Mouse (Mus musculus) layer of hippocampus, adult 6 months (tissue): ENCODE results near the gene Scamp5. TPM values are rescaled to one million over a fixed set of nuclear protein-coding genes. Genes with fewer than 3 reads are reported as not detected.

Experiments
- long read RNA-seq, 2 experiments: library from polyadenylated mRNA; unstranded; transcript quantifications; one replicate each; pipeline ENCODE4 v2.0.0; 2019 to 2020
- polyA plus RNA-seq: library from polyadenylated mRNA; unstranded; fragments of <200 nt; fragmentation: Nextera tagmentation; gene quantifications from 2 replicates; pipeline ENCODE4 v1.2.3, GENCODE M21; 2021

The Scamp5 gene
- polyA plus RNA-seq: 200 and 265 TPM in 2 replicates
- long read RNA-seq, experiment 1, transcript Scamp5-201 (7 exons, 3,225 nt): major isoform, 52 of 153 reads
- long read RNA-seq, experiment 1, transcript Scamp5-203 (7 exons, 1,025 nt): minor isoform, 24 of 153 reads
- long read RNA-seq, experiment 1, partial matches to known transcripts: 4 of 153 reads
- long read RNA-seq, experiment 1, other reads (novel, unspliced or antisense): 71 of 153 reads
- long read RNA-seq, experiment 2, transcript Scamp5-203 (7 exons, 1,025 nt): minor isoform, 193 of 1,031 reads
- long read RNA-seq, experiment 2, transcript Scamp5-201 (7 exons, 3,225 nt): major isoform, 378 of 1,031 reads
- long read RNA-seq, experiment 2, transcript Scamp5-205 (4 exons, 790 nt): minor isoform, 7 of 1,031 reads
- long read RNA-seq, experiment 2, partial matches to known transcripts: 26 of 1,031 reads
- long read RNA-seq, experiment 2, other reads (novel, unspliced or antisense): 427 of 1,031 reads

GRCm38 (mm10) chr9:57467896-57468549 lies at the start of gene Scamp5:
Gene Scamp5, minus strand, starts transcription at chr9:57468060.

DNA sequence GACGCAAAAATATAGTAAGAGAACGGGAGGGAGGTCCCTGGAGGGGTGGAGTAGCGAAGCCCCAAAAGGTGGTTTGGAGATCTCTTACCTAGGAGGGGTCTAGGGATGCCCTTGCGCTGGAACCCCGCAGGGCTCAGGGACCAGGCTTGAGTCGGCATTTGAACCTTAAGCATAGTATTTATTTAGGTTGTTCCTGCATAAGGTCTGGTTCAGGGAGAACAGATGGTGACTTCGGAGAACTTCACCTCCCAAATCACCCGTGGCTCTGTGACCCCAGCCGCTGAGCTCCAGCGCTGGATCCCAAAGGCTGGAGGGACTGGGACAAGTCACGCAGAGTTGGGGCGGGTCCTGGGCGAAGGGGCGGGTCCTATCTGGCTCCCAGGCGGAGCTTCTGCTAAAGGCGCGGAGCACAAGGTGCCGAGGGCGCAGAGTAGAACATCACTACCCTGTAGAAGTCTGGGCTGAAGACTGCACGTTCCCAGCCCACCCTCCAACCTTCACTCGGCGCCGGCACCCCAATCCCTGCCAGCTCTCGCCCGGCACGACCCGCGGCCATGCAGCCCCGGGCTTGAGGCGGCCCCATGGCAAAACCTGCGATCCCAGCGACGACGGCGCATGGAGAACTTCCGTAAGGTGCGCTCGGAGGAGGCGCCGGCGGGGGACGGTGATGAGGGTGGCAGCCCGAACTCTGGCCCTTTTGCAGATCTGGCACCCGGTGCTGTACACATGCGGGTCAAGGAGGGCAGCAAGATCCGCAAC lies 35.9 kb upstream of the Scamp5 start, which contains the start of gene Rpp25:
Gene Rpp25, plus strand, starts transcription at position 405 of the 759 bp plus-strand sequence.

GRCm38 (mm10) chr9:57439522-57440295 lies 28.2 kb downstream of the Scamp5 start, which contains the start of gene Ppcdc:
Gene Ppcdc, minus strand, starts transcription at chr9:57440124.

Other genes starting within 250 kb of the Scamp5 start
- gene Trcg1, start 231.5 kb downstream of the Scamp5 start, polyA plus RNA-seq: 0.05 TPM in 1 of 2 replicates, not detected in the other
- 6.9 and 7.8 TPM in 2 replicates for gene 1700017B05Rik, start 205.4 kb downstream of the Scamp5 start, polyA plus RNA-seq
- gene Ppcdc, start 27.9 kb downstream of the Scamp5 start, polyA plus RNA-seq: 16.6 and 17.1 TPM in 2 replicates
- 17.8 and 20.5 TPM in 2 replicates for gene Rpp25, start 36.0 kb upstream of the Scamp5 start, polyA plus RNA-seq
- gene Cox5a, start 53.2 kb upstream of the Scamp5 start, polyA plus RNA-seq: 1,316 and 1,331 TPM in 2 replicates
- 9.8 and 11.6 TPM in 2 replicates for gene Fam219b, start 69.5 kb upstream of the Scamp5 start, polyA plus RNA-seq
- gene Mpi, start 84.7 kb upstream of the Scamp5 start, polyA plus RNA-seq: 49.3 and 50.8 TPM in 2 replicates
- 33.9 and 37.4 TPM in 2 replicates for gene Scamp2, start 92.9 kb upstream of the Scamp5 start, polyA plus RNA-seq
- gene Ulk3, start 121.4 kb upstream of the Scamp5 start, polyA plus RNA-seq: 7.0 and 9.7 TPM in 2 replicates
- gene Cplx3, start 138.2 kb upstream of the Scamp5 start, polyA plus RNA-seq: 3.6 and 6.0 TPM in 2 replicates
- gene Lman1l, start 152.7 kb upstream of the Scamp5 start, polyA plus RNA-seq: not detected in 2 replicates
- 3.8 and 4.6 TPM in 2 replicates for gene Csk, start 185.6 kb upstream of the Scamp5 start, polyA plus RNA-seq
- gene Cyp1a2, start 215.6 kb upstream of the Scamp5 start, polyA plus RNA-seq: not detected in 2 replicates
- gene Cyp1a1, start 219.9 kb upstream of the Scamp5 start, polyA plus RNA-seq: 0.10 TPM in 1 of 2 replicates, not detected in the other
- gene Edc3, start 240.5 kb upstream of the Scamp5 start, polyA plus RNA-seq: 9.3 and 9.9 TPM in 2 replicates